Mouse (Mus musculus) kidney, adult 2 months (tissue): ENCODE data around the gene 2510039O18Rik. TPM values are rescaled to one million over a fixed set of nuclear protein-coding genes. Genes with fewer than 3 reads are reported as not detected.

Experiments
- DNase-seq: peaks from one replicate; pipeline ENCODE4 v3.0.0; 2021
- H3K27ac ChIP-seq: fragments of 200-500 bp; 2 replicates; pipeline ENCODE4 v1.5.1; 2012; ENCODE audit warnings: low read depth, low read length, control low read depth, inconsistent platforms; ENCODE audit not compliant: insufficient read depth
- H3K27me3 ChIP-seq: fragments of 200-500 bp; replicated peaks from 2 replicates; pipeline ENCODE4 v1.6.1; 2012; ENCODE audit warnings: mild to moderate bottlenecking, moderate library complexity, low read length, inconsistent platforms; ENCODE audit not compliant: control insufficient read depth, insufficient read depth
- H3K36me3 ChIP-seq: fragments of 200-500 bp; 2 replicates; pipeline ENCODE4 v1.6.1; 2012; ENCODE audit warnings: mild to moderate bottlenecking, moderate library complexity, low read length, inconsistent platforms; ENCODE audit not compliant: control insufficient read depth, insufficient read depth
- H3K4me1 ChIP-seq: fragments of 200-500 bp; 2 replicates; pipeline ENCODE4 v1.6.1; 2011; ENCODE audit warnings: low read length; ENCODE audit not compliant: control insufficient read depth, insufficient read depth
- H3K4me3 ChIP-seq: fragments of 200-500 bp; 2 replicates; pipeline ENCODE4 v1.5.1; 2011; ENCODE audit warnings: mild to moderate bottlenecking, low read depth, low read length, control low read depth; ENCODE audit not compliant: insufficient read depth
- CTCF ChIP-seq: fragments of 200-500 bp; conservative IDR thresholded peaks from 2 replicates; pipeline ENCODE4 v1.5.1; 2011; ENCODE audit warnings: low read depth, mild to moderate bottlenecking, control low read depth, low read length, moderate library complexity, mixed read lengths; ENCODE audit not compliant: insufficient read depth, insufficient read length
- POLR2A ChIP-seq: fragments of 200-500 bp; IDR thresholded peaks from one replicate; pipeline ENCODE4 v1.6.1; 2011; ENCODE audit warnings: low read depth, low read length, control low read depth
- WGBS: fragments of 180-500 bp; shearing (Covaris S2); methylation state at CpG from one replicate; pipeline ENCODE4 v1.1.7; 2018; 5-methylcytosine and 5-hydroxymethylcytosine counted together
- polyA plus RNA-seq: library from polyadenylated mRNA; depleted of rRNA; stranded (reverse); fragments of >200 nt; gene quantifications from 2 replicates; pipeline ENCODE4 v1.2.3, GENCODE M21; 2012

The 2510039O18Rik gene
- polyA plus RNA-seq, 1 experiment: 62.6 TPM

GRCm38 (mm10) chr4:147965712-147966111, 25.0 kb downstream of the 2510039O18Rik start:
- Histone ChIP-seq H3K4me3 (no peak overlapping the region), H3K27ac (no peak overlapping the region), H3K4me1 (no peaks in the 10 kb centered on the region; the same call in 1 of the 2 replicates), H3K27me3 (no peaks in the 10 kb centered on the region), H3K36me3 (no peaks in the 10 kb centered on the region)
- TF ChIP-seq CTCF (no peak), POLR2A (no peak)
- DNase-seq: peak; percentile 85
- 32% methylated on average over 7 of the region's 7 CpGs for WGBS

DNA sequence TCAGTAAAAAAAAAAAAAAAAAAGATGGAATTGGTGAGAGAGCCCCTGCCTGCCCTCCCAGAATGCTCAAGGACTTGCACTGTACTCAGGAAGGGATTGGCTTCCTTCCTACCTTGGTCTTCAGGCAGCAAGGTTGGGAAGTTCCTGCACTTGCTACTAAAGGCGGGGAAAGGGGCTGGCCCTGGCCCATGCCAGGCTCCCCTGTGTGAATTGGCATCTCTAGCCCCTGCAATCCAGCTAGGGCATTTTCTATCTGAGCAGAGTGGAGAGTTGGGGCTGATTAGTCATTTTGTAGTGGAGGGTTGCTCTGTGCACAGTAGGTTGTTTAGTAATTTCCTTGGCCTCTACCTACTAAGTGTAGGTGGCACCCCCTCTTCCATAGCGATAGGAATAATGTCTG, 28.1 kb downstream of the 2510039O18Rik start:
- WGBS: 77% methylated on average over 2 of the region's 2 CpGs
- no peak overlapping the region for H3K4me3 ChIP-seq
- no peak for DNase-seq
- H3K27ac ChIP-seq: no peak overlapping the region
- H3K4me1 ChIP-seq: no peaks in the 10 kb centered on the region; the same call in 1 of the 2 replicates
- no peaks in the 10 kb centered on the region for H3K36me3 ChIP-seq
- TF ChIP-seq POLR2A (no peak), CTCF (no peak)
- no peaks in the 10 kb centered on the region for H3K27me3 ChIP-seq

DNA sequence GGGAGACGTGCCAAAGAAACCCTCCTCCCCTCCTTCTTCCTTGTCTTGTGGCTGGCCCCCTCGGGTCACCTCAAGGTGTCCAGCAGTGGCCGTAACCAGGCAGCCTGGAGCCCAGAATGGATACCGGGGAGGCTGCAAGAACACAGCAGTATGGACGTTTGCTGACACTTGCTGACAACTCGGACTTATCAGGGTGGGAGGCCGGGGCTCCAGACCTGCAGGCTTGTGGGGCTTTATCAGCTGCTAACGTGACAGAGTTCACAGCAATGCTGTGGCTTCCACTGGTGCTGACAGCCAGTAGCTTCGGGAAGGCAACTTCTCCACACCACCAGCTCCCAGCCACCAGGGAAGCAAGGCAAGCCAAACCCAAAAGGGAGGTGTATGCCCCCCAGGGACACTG, 28.6 kb downstream of the 2510039O18Rik start:
- 47% methylated on average over 9 of the region's 9 CpGs for WGBS
- no peak for TF ChIP-seq CTCF
- TF ChIP-seq POLR2A: no peak
- H3K27me3 ChIP-seq: no peaks in the 10 kb centered on the region

DNA sequence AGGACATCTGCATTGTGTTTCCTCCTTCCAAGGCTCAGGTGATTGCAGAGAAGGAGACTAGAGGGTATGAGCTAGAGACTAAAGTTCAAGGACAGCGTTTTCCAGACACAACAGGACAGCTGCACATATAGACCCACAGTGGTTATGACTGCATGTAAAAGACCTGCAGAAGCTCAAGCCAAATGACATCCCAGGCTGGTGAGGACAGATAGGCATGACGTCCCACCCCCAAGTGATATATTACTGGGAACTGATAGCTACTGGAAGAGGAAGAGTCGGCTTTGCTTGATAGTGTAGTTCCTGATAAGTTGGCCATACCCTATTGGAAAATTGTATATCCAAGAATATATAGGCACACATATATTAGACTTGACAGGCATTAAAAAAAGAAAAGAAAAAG, 35.5 kb downstream of the 2510039O18Rik start:
- H3K4me1 ChIP-seq: peaks cover 6% of the 10 kb centered on the region
- 69% methylated on average over 3 of the region's 3 CpGs for WGBS

More for the DNA sequence above, 28.6 kb downstream of the 2510039O18Rik start:
- Histone ChIP-seq H3K36me3 (no peaks in the 10 kb centered on the region), H3K27ac (no peak overlapping the region), H3K4me3 (no peak overlapping the region), H3K4me1 (no peaks in the 10 kb centered on the region; the same call in 1 of the 2 replicates)
- DNase-seq: no peak

DNA sequence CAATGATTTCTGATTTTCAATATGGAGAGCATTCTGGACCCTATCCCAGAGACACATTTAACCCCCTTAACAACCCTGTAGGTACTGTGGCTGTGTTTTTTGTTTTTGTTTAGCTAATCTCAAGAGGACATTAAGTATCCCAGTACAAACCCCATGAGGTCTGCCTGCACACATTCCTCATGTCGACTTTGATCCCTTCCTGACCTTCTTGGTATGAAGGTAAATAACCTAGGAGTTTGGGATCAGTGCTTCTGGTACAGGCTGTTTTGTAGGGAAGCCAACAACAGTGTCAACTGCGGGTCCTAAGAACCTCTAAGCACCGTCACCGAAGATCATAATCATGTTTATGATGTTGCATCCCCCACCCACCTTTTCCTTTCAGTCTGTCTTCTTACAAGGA, 37.0 kb downstream of the 2510039O18Rik start:
- H3K27ac ChIP-seq: peak overlapping the region; percentile 13; the same call in 1 of the 2 replicates
- peaks cover 6% of the 10 kb centered on the region for H3K4me1 ChIP-seq
- no peak overlapping the region for H3K4me3 ChIP-seq
- no peaks in the 10 kb centered on the region for H3K27me3 ChIP-seq
- DNase-seq: peak; percentile 87
- WGBS: 45% methylated on average over 4 of the region's 4 CpGs
- TF ChIP-seq CTCF (no peak), POLR2A (no peak)
- H3K36me3 ChIP-seq: no peaks in the 10 kb centered on the region

More for the DNA sequence above, 35.5 kb downstream of the 2510039O18Rik start:
- Histone ChIP-seq H3K27ac (no peak overlapping the region), H3K36me3 (no peaks in the 10 kb centered on the region), H3K27me3 (no peaks in the 10 kb centered on the region), H3K4me3 (no peak overlapping the region)
- DNase-seq: no peak
- TF ChIP-seq CTCF (no peak), POLR2A (no peak)

DNA sequence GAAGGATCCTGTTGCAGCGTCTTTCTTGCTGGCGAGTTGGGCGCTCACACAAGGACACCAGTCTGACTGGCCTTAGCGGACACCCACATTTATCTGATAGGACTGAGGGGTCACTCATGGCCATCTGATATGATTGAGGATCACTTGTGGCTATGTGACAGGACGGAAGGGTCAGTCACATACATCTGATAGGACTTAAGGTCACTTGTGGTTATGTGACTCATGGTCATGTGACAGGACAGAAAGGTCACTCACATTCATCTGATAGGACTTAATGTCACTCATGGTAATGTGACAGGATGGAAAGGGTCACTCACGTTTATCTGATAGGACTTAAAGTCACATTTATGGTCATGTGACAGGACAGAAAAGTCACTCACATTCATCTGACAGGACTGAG, 37.7 kb downstream of the 2510039O18Rik start:
- 92% methylated on average over 6 of the region's 6 CpGs for WGBS
- Histone ChIP-seq H3K27me3 (no peaks in the 10 kb centered on the region), H3K36me3 (no peaks in the 10 kb centered on the region), H3K4me3 (no peak overlapping the region), H3K4me1 (peaks cover 6% of the 10 kb centered on the region), H3K27ac (no peak overlapping the region)
- TF ChIP-seq CTCF (no peak), POLR2A (no peak)
- DNase-seq: no peak

- DNase-seq: peak; percentile 73
- Histone ChIP-seq H3K4me1 (peaks cover 6% of the 10 kb centered on the region), H3K36me3 (no peaks in the 10 kb centered on the region), H3K27ac (no peak overlapping the region), H3K27me3 (no peaks in the 10 kb centered on the region), H3K4me3 (no peak overlapping the region)
- no peak for TF ChIP-seq CTCF
- TF ChIP-seq POLR2A: no peak
- 55% methylated on average over 7 of the region's 7 CpGs for WGBS
Measured at GRCm38 (mm10) chr4:147979441-147979860, 38.8 kb downstream of the 2510039O18Rik start.
